Mouse (Mus musculus): Measurements from ENCODE around the gene Sytl2.

DNA sequence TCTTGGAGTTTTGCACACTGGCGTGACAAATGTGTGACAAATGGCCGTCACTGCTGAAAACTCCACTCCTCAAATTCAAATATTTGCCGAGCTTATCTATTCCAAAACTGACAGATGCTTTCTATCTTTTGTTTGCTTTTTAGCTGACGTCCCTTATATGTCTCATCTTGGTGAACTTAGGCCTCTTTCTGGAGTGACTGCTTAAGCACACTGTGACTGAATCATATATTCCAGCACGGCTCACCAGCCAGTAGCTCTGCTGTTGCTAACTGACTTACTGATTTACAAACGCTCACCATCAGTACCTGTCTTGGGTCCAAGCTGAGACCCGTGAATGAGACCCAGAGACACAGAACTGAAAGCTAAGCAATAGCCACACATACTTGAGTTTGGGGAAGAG is 17.3 kb upstream of the Sytl2 start:
- TF ChIP-seq CTCF (IDR thresholded peaks at IDR 0.05; ENCODE audit: low read depth, low read length): no peak
- no peak for TF ChIP-seq GATA1 (IDR thresholded peaks at IDR 0.05; ENCODE audit: borderline replicate concordance, low read length)
- no peak for TF ChIP-seq POLR2AphosphoS5 (IDR thresholded peaks at IDR 0.05; ENCODE audit: insufficient replicate concordance, low read depth, low read length)
